Mouse (Mus musculus): Measurements from ENCODE around the gene Twist2. TPM values are rescaled to one million over a fixed set of nuclear protein-coding genes. Genes with fewer than 3 reads are reported as not detected.

The Twist2 gene
- polyA plus RNA-seq, 1 experiment = 1.4 TPM

- Histone ChIP-seq H3K36me3 (ENCODE audit: control insufficient read depth, insufficient read depth, low read length) (no peaks in the 10 kb centered on the region), H3K27me3 (ENCODE audit: control insufficient read depth, insufficient read depth, low read length) (no peaks in the 10 kb centered on the region), H3K4me3 (ENCODE audit: extremely low read depth, insufficient read depth, insufficient read length) (no peak overlapping the region), H3K4me1 (ENCODE audit: control insufficient read depth, insufficient read depth, insufficient read length) (no peaks in the 10 kb centered on the region), H3K27ac (ENCODE audit: insufficient read depth, low read length) (no peak overlapping the region)
- no peak for DNase-seq (ENCODE audit: low read depth in 1 of 2, low spot score in 2 of 2)
- TF ChIP-seq CTCF (IDR thresholded peaks at IDR 0.05; ENCODE audit: extremely low read depth, insufficient read depth, insufficient read length, insufficient replicate concordance) (no peak), POLR2A (IDR thresholded peaks at IDR 0.05; ENCODE audit: low read depth, low read length) (no peak)
- 71% methylated on average over 9 of the region's 9 CpGs for WGBS
Measured at GRCm38 (mm10) chr1:91856771-91857664, 55.8 kb downstream of the Twist2 start.

- no peak overlapping the region for H3K27ac ChIP-seq (ENCODE audit: insufficient read depth, low read length)
- no peak overlapping the region for H3K4me3 ChIP-seq (ENCODE audit: extremely low read depth, insufficient read depth, insufficient read length)
- no peak for TF ChIP-seq POLR2A (IDR thresholded peaks at IDR 0.05; ENCODE audit: low read depth, low read length)
- TF ChIP-seq CTCF (IDR thresholded peaks at IDR 0.05; ENCODE audit: extremely low read depth, insufficient read depth, insufficient read length, insufficient replicate concordance) = no peak
- 79% methylated on average over 11 of the region's 11 CpGs for WGBS
- DNase-seq (ENCODE audit: low read depth in 1 of 2, low spot score in 2 of 2) = no peak
- no peaks in the 10 kb centered on the region for H3K27me3 ChIP-seq (ENCODE audit: control insufficient read depth, insufficient read depth, low read length)
- H3K4me1 ChIP-seq (ENCODE audit: control insufficient read depth, insufficient read depth, insufficient read length) = no peaks in the 10 kb centered on the region
- no peaks in the 10 kb centered on the region for H3K36me3 ChIP-seq (ENCODE audit: control insufficient read depth, insufficient read depth, low read length)
Measured at GRCm38 (mm10) chr1:91858101-91858790, 57.0 kb downstream of the Twist2 start.

- no peak for DNase-seq (ENCODE audit: low read depth in 1 of 2, low spot score in 2 of 2)
- WGBS = 95% methylated on average over 1 of the region's 1 CpGs
- Histone ChIP-seq H3K27ac (ENCODE audit: insufficient read depth, low read length) (no peak overlapping the region), H3K4me3 (ENCODE audit: extremely low read depth, insufficient read depth, insufficient read length) (no peak overlapping the region), H3K36me3 (ENCODE audit: control insufficient read depth, insufficient read depth, low read length) (no peaks in the 10 kb centered on the region), H3K27me3 (ENCODE audit: control insufficient read depth, insufficient read depth, low read length) (no peaks in the 10 kb centered on the region), H3K4me1 (ENCODE audit: control insufficient read depth, insufficient read depth, insufficient read length) (no peaks in the 10 kb centered on the region)
- no peak for TF ChIP-seq CTCF (IDR thresholded peaks at IDR 0.05; ENCODE audit: extremely low read depth, insufficient read depth, insufficient read length, insufficient replicate concordance)
- no peak for TF ChIP-seq POLR2A (IDR thresholded peaks at IDR 0.05; ENCODE audit: low read depth, low read length)
Measured at GRCm38 (mm10) chr1:91858901-91859300, 57.6 kb downstream of the Twist2 start.

GRCm38 (mm10) chr1:91861511-91861910, 60.2 kb downstream of the Twist2 start:
- Histone ChIP-seq H3K27me3 (ENCODE audit: control insufficient read depth, insufficient read depth, low read length) (no peaks in the 10 kb centered on the region), H3K4me1 (ENCODE audit: control insufficient read depth, insufficient read depth, insufficient read length) (no peaks in the 10 kb centered on the region), H3K27ac (ENCODE audit: insufficient read depth, low read length) (no peak overlapping the region), H3K4me3 (ENCODE audit: extremely low read depth, insufficient read depth, insufficient read length) (no peak overlapping the region), H3K36me3 (ENCODE audit: control insufficient read depth, insufficient read depth, low read length) (no peaks in the 10 kb centered on the region)
- no peak for TF ChIP-seq CTCF (IDR thresholded peaks at IDR 0.05; ENCODE audit: extremely low read depth, insufficient read depth, insufficient read length, insufficient replicate concordance)
- DNase-seq (ENCODE audit: low read depth in 1 of 2, low spot score in 2 of 2) = no peak
- WGBS = 64% methylated on average over 7 of the region's 7 CpGs

GRCm38 (mm10) chr1:91866001-91866400, 64.7 kb downstream of the Twist2 start:
- no peak for DNase-seq (ENCODE audit: low read depth in 1 of 2, low spot score in 2 of 2)
- Histone ChIP-seq H3K36me3 (ENCODE audit: control insufficient read depth, insufficient read depth, low read length) (no peaks in the 10 kb centered on the region), H3K27ac (ENCODE audit: insufficient read depth, low read length) (no peak overlapping the region), H3K27me3 (ENCODE audit: control insufficient read depth, insufficient read depth, low read length) (no peaks in the 10 kb centered on the region), H3K4me3 (ENCODE audit: extremely low read depth, insufficient read depth, insufficient read length) (no peak overlapping the region), H3K4me1 (ENCODE audit: control insufficient read depth, insufficient read depth, insufficient read length) (no peaks in the 10 kb centered on the region)
- WGBS = 63% methylated on average over 2 of the region's 2 CpGs
- no peak for TF ChIP-seq POLR2A (IDR thresholded peaks at IDR 0.05; ENCODE audit: low read depth, low read length)

GRCm38 (mm10) chr1:91871101-91871500, 69.8 kb downstream of the Twist2 start:
- no peaks in the 10 kb centered on the region for H3K4me1 ChIP-seq (ENCODE audit: control insufficient read depth, insufficient read depth, insufficient read length)
- H3K27ac ChIP-seq (ENCODE audit: insufficient read depth, low read length) = no peak overlapping the region
- no peaks in the 10 kb centered on the region for H3K27me3 ChIP-seq (ENCODE audit: control insufficient read depth, insufficient read depth, low read length)
- H3K4me3 ChIP-seq (ENCODE audit: extremely low read depth, insufficient read depth, insufficient read length) = no peak overlapping the region
- WGBS = 27% methylated on average over 6 of the region's 6 CpGs
- TF ChIP-seq CTCF (IDR thresholded peaks at IDR 0.05; ENCODE audit: extremely low read depth, insufficient read depth, insufficient read length, insufficient replicate concordance) (no peak), POLR2A (IDR thresholded peaks at IDR 0.05; ENCODE audit: low read depth, low read length) (no peak)
- no peaks in the 10 kb centered on the region for H3K36me3 ChIP-seq (ENCODE audit: control insufficient read depth, insufficient read depth, low read length)
- no peak for DNase-seq (ENCODE audit: low read depth in 1 of 2, low spot score in 2 of 2)
